Mouse (Mus musculus) midbrain, embryonic 11.5 days (tissue): ENCODE data around the gene 1110065P20Rik. TPM values are rescaled to one million over a fixed set of nuclear protein-coding genes. Genes with fewer than 3 reads are reported as not detected.
A peak's percentile ranks its signal among the peaks of the same experiment; 100 is the strongest.

Experiments
- ATAC-seq: fragments of 200-750 bp; cut with Nextera tagmentation; 2 replicates; pipeline ENCODE4 v1.8.0; 2017; ENCODE audit warnings: moderate TSS enrichment, moderate library complexity; ENCODE audit not compliant: low FRiP score
- DNase-seq: peaks from one replicate; pipeline ENCODE4 v3.0.0; 2015; ENCODE audit warnings: low spot score; ENCODE audit errors: missing footprints
- H3K27ac ChIP-seq: fragments of 300-500 bp; sonication (generic); 2 replicates; pipeline ENCODE4 v1.5.1; 2014; ENCODE audit warnings: low read depth, low read length
- H3K27me3 ChIP-seq: fragments of 300-500 bp; sonication (generic); 2 replicates; pipeline ENCODE4 v1.6.1; 2014; ENCODE audit warnings: mild to moderate bottlenecking, low read length, moderate library complexity, mixed read lengths; ENCODE audit not compliant: control insufficient read depth, insufficient read depth
- H3K36me3 ChIP-seq: fragments of 300-500 bp; sonication (generic); 2 replicates; pipeline ENCODE4 v1.6.1; 2014; ENCODE audit warnings: mild to moderate bottlenecking, low read length, moderate library complexity, mixed read lengths; ENCODE audit not compliant: control insufficient read depth, insufficient read depth
- H3K4me1 ChIP-seq: fragments of 300-500 bp; sonication (generic); 2 replicates; pipeline ENCODE4 v1.6.1; 2014; ENCODE audit warnings: low read length; ENCODE audit not compliant: control insufficient read depth, insufficient read depth
- H3K4me2 ChIP-seq: fragments of 300-500 bp; sonication (generic); 2 replicates; pipeline ENCODE4 v1.6.1; 2014; ENCODE audit warnings: mild to moderate bottlenecking, moderate library complexity
- H3K4me3 ChIP-seq: fragments of 300-500 bp; sonication (generic); 2 replicates; pipeline ENCODE4 v1.5.1; 2014; ENCODE audit warnings: low read depth, low read length
- H3K9ac ChIP-seq: fragments of 300-500 bp; sonication (generic); 2 replicates; pipeline ENCODE4 v1.6.1; 2014; ENCODE audit warnings: low read length
- H3K9me3 ChIP-seq: fragments of 300-500 bp; sonication (generic); 2 replicates; pipeline ENCODE4 v1.6.1; 2016; ENCODE audit warnings: low read length; ENCODE audit not compliant: control insufficient read depth
- WGBS: fragments of 180-500 bp; shearing (Covaris S2); extraction: QIAGEN DNeasy Blood & Tissue Kit; methylation state at CpG from one replicate; pipeline ENCODE4 v1.1.7; 2014; 5-methylcytosine and 5-hydroxymethylcytosine counted together
- polyA plus RNA-seq: library from polyadenylated mRNA; unstranded; fragments of >200 nt; fragmentation: Nextera tagmentation; extraction: Ambion mirVana; gene quantifications from 2 replicates; pipeline ENCODE4 v1.2.1, GENCODE M21; 2014

The 1110065P20Rik gene
- polyA plus RNA-seq, 1 experiment from 2014 or later = 60.0 TPM

DNA sequence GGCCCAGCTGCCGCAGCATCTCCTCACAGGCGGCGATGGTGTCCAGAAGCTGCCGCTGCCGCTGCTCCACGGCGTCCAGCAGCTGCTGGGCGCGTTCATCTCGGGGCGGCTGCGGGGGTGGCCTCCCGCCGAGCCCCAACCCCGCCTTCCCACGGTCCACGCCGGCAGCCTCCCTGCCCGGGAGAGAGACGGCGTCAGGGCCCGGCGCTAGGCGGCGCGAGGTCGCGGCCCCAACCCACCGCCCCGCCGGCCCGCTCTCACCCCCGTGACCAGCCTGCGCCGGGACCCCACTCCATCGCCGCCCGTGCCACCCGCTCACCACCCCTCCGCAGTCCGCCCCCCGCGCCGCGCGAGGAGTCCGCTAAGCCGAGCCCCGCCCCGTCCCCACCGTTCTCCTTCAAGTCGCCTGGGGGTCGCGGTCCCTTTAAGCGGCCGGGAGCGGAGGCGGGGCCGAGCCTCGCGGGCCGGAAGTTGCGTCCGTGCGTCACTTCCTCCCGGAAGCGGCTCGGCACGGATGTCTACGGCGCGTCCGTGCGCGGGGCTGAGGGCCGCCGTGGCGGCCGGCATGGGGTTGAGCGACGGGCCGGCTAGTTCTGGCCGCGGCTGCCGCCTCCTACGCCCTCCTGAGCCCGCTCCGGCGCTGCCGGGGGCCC lies 609 bp downstream of the 1110065P20Rik start, which contains the start of gene Yrdc:
Yrdc (plus strand) TSS at position 419 of the 653 bp plus-strand sequence.
- DNase-seq (peak; percentile 99), ATAC-seq (peak; percentile 93)
- peak within 1 kb of the TSS; percentile 80 for H3K27ac ChIP-seq
- H3K36me3 ChIP-seq = peaks cover 7% of the 10 kb centered on the region
- peaks cover 15% of the 10 kb centered on the region for H3K4me1 ChIP-seq
- H3K9ac ChIP-seq = peak within 1 kb of the TSS; percentile 63
- H3K9me3 ChIP-seq = no peaks in the 10 kb centered on the region
- peak within 1 kb of the TSS; percentile 55 for H3K4me2 ChIP-seq
- H3K27me3 ChIP-seq = no peaks in the 10 kb centered on the region
- peak within 1 kb of the TSS; percentile 99 for H3K4me3 ChIP-seq
- under 1% methylated on average over 55 of the region's 90 CpGs for WGBS

DNA sequence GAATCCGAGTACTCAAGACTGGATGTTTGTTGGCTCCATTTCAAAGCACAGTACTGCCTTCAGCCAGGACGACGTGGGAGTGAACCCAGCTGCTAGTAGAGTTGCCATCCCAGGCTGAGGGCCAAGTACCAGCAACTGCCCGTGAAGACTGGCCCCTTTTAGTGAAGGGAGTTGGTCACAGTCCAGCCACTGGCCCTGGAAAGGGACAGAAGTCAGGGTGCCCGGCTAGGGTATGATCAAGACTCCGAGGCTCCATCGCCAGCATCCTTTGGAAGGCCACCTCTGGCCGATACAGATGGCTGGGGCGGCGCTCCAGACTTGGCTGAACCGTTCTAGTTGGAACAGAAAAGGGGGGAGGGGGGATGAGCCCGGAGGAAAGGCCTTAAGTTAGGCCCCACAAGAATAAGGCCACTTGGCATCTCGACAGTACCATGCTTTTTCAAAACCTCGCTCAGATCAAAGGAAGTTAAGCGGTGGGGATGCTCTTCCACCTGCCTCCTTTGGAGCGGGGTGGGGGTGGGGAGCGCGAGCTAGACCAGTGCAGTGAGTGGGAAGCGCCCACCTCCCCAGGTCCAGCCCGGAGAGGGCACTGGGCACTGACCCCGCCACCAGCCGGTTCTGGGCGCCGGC lies 1.2 kb downstream of the 1110065P20Rik start:
- DNase-seq (no peak), ATAC-seq (peak; percentile 19)
- H3K27me3 ChIP-seq = no peaks in the 10 kb centered on the region
- peak overlapping the region; percentile 80 for H3K27ac ChIP-seq
- H3K36me3 ChIP-seq = peaks cover 4% of the 10 kb centered on the region
- peak overlapping the region; percentile 63 for H3K9ac ChIP-seq
- peak overlapping the region; percentile 55 for H3K4me2 ChIP-seq
- H3K4me1 ChIP-seq = peaks cover 15% of the 10 kb centered on the region
- peak overlapping the region; percentile 99 for H3K4me3 ChIP-seq
- H3K9me3 ChIP-seq = no peaks in the 10 kb centered on the region
- WGBS = 2% methylated on average over 24 of the region's 24 CpGs

DNA sequence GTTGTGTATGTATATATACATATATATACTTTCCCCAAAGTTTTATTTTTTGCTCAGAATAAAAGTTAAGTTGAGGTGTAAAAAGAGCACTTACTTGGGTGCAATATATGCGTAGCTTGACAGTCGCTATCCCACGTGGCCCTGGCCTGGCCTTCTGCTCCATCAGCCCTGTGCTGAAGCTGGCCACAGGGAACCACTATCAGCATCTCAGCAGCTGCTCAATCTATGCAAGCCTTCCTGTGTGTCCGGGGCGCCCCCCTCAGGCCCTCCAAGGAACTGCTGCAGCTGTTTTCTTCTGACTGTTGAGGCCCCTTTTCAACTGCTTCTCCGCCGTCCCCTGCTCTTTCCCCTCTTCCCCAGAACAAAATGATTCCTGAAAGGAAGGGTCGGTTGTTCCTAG lies 3.4 kb downstream of the 1110065P20Rik start:
- Histone ChIP-seq H3K36me3 (0 out of 2 replicates have a peak, but pooled peaks cover 2% of the 10 kb centered on the region), H3K9me3 (no peaks in the 10 kb centered on the region), H3K27me3 (no peaks in the 10 kb centered on the region), H3K27ac (no peak overlapping the region), H3K4me3 (no peak overlapping the region), H3K4me2 (no peak overlapping the region), H3K4me1 (peaks cover 14% of the 10 kb centered on the region), H3K9ac (no peak overlapping the region)
- WGBS = 4% methylated on average over 8 of the region's 8 CpGs
- DNase-seq (peak; percentile 99), ATAC-seq (no peak)

DNA sequence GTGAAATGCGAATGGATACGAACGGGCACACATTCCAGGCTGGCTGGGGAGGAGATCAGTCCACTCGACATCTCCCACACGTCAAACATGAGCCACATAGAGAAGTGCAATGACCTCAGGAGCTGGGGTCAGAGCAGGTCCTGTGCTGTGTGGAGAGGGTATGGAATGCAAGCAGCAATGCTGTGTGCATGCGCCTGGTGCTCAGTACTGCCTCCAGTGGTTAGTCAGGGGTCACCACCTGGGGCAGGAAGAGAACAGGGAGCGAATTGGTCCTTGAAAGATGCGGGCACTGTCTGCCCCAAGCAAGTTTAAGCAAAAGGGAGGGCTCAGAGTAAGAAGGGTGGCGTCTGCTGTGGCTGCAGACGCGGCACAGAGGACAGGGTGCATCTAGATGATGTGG lies 7.5 kb downstream of the 1110065P20Rik start:
- DNase-seq (peak; percentile 85), ATAC-seq (peak; percentile 62; the same call in 1 of the 2 replicates)
- no peaks in the 10 kb centered on the region; the same call in 1 of the 2 replicates for H3K4me1 ChIP-seq
- no peak overlapping the region for H3K4me2 ChIP-seq
- H3K9me3 ChIP-seq = no peaks in the 10 kb centered on the region; the same call in 1 of the 2 replicates
- H3K27ac ChIP-seq = no peak overlapping the region
- H3K36me3 ChIP-seq = peaks cover 8% of the 10 kb centered on the region
- H3K27me3 ChIP-seq = no peaks in the 10 kb centered on the region
- H3K9ac ChIP-seq = no peak overlapping the region
- 52% methylated on average over 11 of the region's 11 CpGs for WGBS
- H3K4me3 ChIP-seq = no peak overlapping the region

DNA sequence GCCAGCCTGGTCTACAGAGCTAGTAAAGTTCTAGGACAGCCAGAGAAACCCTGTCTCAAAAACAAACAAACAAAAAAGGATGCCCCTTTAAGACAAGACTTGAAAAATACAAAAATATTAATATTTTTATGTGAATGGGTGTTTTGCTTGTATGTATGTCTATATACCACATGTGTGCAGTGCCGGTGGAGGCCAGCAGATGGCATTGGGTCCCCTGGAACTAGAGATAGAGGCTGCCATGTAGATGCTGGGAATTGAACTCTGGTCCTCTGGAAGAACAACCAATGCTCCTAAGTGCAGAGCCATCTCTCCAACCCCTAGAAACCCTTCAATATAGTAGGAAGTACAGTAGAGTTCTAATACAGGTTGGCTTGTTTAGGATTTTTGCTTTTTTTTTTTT lies 10.0 kb downstream of the 1110065P20Rik start:
- WGBS = 97% methylated on average over 1 of the region's 1 CpGs
- H3K27ac ChIP-seq = no peak overlapping the region
- ATAC-seq = no peak
- H3K9me3 ChIP-seq = no peaks in the 10 kb centered on the region; the same call in 1 of the 2 replicates
- no peak for DNase-seq
- H3K9ac ChIP-seq = no peak overlapping the region
- peaks cover 12% of the 10 kb centered on the region for H3K36me3 ChIP-seq
- H3K4me1 ChIP-seq = no peaks in the 10 kb centered on the region
- H3K4me2 ChIP-seq = no peak overlapping the region
- H3K4me3 ChIP-seq = no peak overlapping the region
- H3K27me3 ChIP-seq = no peaks in the 10 kb centered on the region

DNA sequence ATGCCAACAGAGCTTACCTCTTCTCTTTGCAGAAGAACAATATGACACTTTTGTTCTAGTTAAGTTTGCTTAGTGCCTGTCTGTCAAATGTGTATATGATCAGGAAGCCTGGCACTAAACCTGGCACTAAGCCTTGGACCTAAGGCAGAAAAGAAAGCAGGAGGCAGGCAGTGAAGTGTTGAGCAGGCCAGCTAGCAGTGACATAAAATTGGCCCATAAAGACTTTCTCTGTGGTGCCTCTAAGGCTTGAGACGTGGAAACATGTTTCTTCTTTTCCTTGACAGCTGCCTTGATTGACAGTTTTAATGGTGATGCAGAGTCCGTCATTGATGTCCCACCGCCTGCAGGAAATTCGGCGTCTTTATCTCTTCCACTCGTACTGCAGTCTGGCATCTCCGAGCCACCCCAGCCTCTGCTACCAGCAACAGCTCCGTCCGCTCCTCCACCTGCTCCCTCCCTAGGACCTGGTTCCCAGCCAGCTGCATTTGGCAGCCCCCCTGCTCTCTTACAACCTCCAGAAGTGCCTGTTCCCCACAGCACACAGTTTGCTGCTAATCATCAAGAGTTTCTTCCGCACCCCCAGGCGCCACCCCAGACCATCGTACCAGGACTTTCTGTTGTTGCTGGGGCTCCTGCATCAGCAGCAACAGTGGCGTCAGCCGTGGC lies 12.8 kb downstream of the 1110065P20Rik start:
- Histone ChIP-seq H3K27me3 (no peaks in the 10 kb centered on the region), H3K4me1 (no peaks in the 10 kb centered on the region), H3K4me3 (no peak overlapping the region), H3K36me3 (peaks cover 12% of the 10 kb centered on the region), H3K9me3 (no peaks in the 10 kb centered on the region; the same call in 1 of the 2 replicates), H3K27ac (no peak overlapping the region), H3K4me2 (no peak overlapping the region), H3K9ac (no peak overlapping the region)
- ATAC-seq (no peak), DNase-seq (no peak)
- WGBS = 92% methylated on average over 14 of the region's 14 CpGs

DNA sequence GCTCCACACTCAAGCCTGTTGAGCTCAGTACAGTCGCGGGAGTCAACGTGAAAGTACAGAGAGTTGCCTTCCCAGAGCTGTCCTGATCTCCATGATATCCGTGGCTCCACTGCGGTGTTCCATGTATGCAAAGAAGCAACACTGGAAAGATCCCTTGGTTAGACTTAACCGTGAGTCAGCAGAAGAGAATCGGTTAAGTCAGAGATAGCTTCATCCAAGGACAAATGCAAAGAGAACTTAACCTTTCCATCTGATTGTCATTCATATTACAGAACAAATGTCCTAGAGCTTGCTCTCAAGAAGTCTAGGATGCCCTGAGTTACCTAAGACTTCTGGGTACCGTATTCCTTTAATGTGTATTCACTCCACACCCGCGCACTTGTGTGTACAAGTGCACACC lies 18.2 kb downstream of the 1110065P20Rik start:
- DNase-seq (no peak), ATAC-seq (no peak)
- Histone ChIP-seq H3K27ac (no peak overlapping the region), H3K9ac (no peak overlapping the region), H3K4me3 (no peak overlapping the region), H3K9me3 (no peaks in the 10 kb centered on the region), H3K36me3 (peaks cover 6% of the 10 kb centered on the region; the same call in 1 of the 2 replicates), H3K27me3 (no peaks in the 10 kb centered on the region), H3K4me2 (no peak overlapping the region), H3K4me1 (no peaks in the 10 kb centered on the region)
- 94% methylated on average over 10 of the region's 10 CpGs for WGBS

DNA sequence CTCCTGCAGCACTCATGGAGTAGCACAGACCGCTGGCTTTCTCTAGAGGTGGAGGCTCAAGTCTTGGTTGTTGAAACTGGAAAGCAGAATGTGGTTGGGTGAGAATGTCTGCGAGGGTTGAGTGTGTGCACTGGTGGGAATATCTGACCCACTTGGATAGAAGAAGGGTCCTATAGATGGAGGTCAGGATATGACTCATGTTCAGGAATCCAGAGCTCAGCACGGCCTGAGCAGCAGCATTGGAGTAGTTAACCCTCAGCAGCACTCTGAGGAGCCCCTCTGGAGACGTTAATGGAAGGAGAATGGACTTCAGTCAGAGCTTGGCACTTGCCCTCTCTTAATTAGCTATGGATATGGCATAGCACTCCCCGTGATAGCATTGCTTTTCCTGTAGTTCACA lies 21.3 kb downstream of the 1110065P20Rik start:
- H3K4me1 ChIP-seq = no peaks in the 10 kb centered on the region
- peaks cover 3% of the 10 kb centered on the region; the same call in 1 of the 2 replicates for H3K36me3 ChIP-seq
- 94% methylated on average over 5 of the region's 5 CpGs for WGBS
- ATAC-seq (no peak), DNase-seq (no peak)
- no peak overlapping the region for H3K9ac ChIP-seq
- no peak overlapping the region for H3K27ac ChIP-seq
- H3K4me2 ChIP-seq = no peak overlapping the region
- no peaks in the 10 kb centered on the region for H3K9me3 ChIP-seq
- H3K4me3 ChIP-seq = no peak overlapping the region
- no peaks in the 10 kb centered on the region for H3K27me3 ChIP-seq
